Mouse (Mus musculus) gastrocnemius, adult 8-10 months (tissue): ENCODE results near the gene Zfp385c. TPM values are rescaled to one million over a fixed set of nuclear protein-coding genes. Genes with fewer than 3 reads are reported as not detected.
"Not testable (repeated sequence)": the region's sequence is repeated elsewhere in the genome, so short reads cannot be mapped to it uniquely, and the experiment has no call there.

Experiments used
- DNase-seq, 2 experiments: peaks; one replicate each; pipeline ENCODE4 v3.0.0; 2022; ENCODE audit warnings: low spot score in 2 of 2
- total RNA-seq, 4 experiments: library from RNA; stranded (reverse); gene quantifications; 2 replicates each; pipeline ENCODE4 v1.2.4; 2022

Gene Zfp385c
- total RNA-seq, 4 experiments from 2014 or later: 0.11 to 0.58 TPM; not detected in 2

- no peak for DNase-seq
Observed at GRCm38 (mm10) chr11:100628056-100628455, 64.2 kb downstream of the Zfp385c start.

- peak; percentile 49 to 53 for DNase-seq
Observed at GRCm38 (mm10) chr11:100626701-100627195, 65.5 kb downstream of the Zfp385c start.

GRCm38 (mm10) chr11:100625754-100626700 lies 66.2 kb downstream of the Zfp385c start:
- DNase-seq: no peak

- DNase-seq: no peak
Observed at GRCm38 (mm10) chr11:100623867-100624266, 68.4 kb downstream of the Zfp385c start.

GRCm38 (mm10) chr11:100622714-100623113 lies 69.5 kb downstream of the Zfp385c start:
- peak; percentile 92 for DNase-seq

GRCm38 (mm10) chr11:100619982-100620381 lies 72.3 kb downstream of the Zfp385c start, which contains the start of gene Dnajc7:
Gene Dnajc7, minus strand, starts transcription at chr11:100620168.
- DNase-seq: no peak

- DNase-seq: peak; percentile 90 to 93
Observed at GRCm38 (mm10) chr11:100619485-100619975, 72.7 kb downstream of the Zfp385c start.

GRCm38 (mm10) chr11:100618761-100619484 lies 73.3 kb downstream of the Zfp385c start, which contains the start of gene Nkiras2:
Gene Nkiras2, plus strand, starts transcription at chr11:100619244.
- no peak for DNase-seq

GRCm38 (mm10) chr11:100617480-100617879 lies 74.8 kb downstream of the Zfp385c start:
- no peak for DNase-seq

- not testable (repeated sequence) for DNase-seq
Observed at GRCm38 (mm10) chr11:100616836-100617235, 75.4 kb downstream of the Zfp385c start.

GRCm38 (mm10) chr11:100616332-100616731 lies 75.9 kb downstream of the Zfp385c start:
- no peak for DNase-seq

- no peak for DNase-seq
Observed at GRCm38 (mm10) chr11:100613241-100613640, 79.0 kb downstream of the Zfp385c start.

GRCm38 (mm10) chr11:100611627-100612026 lies 80.6 kb downstream of the Zfp385c start:
- DNase-seq: no peak

- DNase-seq: no peak
Observed at GRCm38 (mm10) chr11:100609997-100610680, 82.1 kb downstream of the Zfp385c start.

GRCm38 (mm10) chr11:100609355-100609996 lies 82.8 kb downstream of the Zfp385c start:
- no peak for DNase-seq

- no peak for DNase-seq
Observed at GRCm38 (mm10) chr11:100608796-100609195, 83.5 kb downstream of the Zfp385c start.

GRCm38 (mm10) chr11:100607121-100607520 lies 85.1 kb downstream of the Zfp385c start:
- no peak for DNase-seq

- no peak for DNase-seq
Observed at GRCm38 (mm10) chr11:100605451-100605850, 86.8 kb downstream of the Zfp385c start.

GRCm38 (mm10) chr11:100604321-100605005 lies 87.8 kb downstream of the Zfp385c start:
- no peak for DNase-seq

GRCm38 (mm10) chr11:100603813-100604212 lies 88.4 kb downstream of the Zfp385c start:
- DNase-seq: no peak
